Mouse (Mus musculus) ES-Bruce4 (cell line): ENCODE measurements around the gene Tmf1. TPM values are rescaled to one million over a fixed set of nuclear protein-coding genes. Genes with fewer than 3 reads are reported as not detected.

Experiments
- H3K27ac ChIP-seq: 2 replicates; pipeline ENCODE4 v1.5.1; 2012; ENCODE audit warnings: low read length, inconsistent platforms; ENCODE audit not compliant: insufficient read depth
- H3K27me3 ChIP-seq: 2 replicates; pipeline ENCODE4 v1.6.1; 2012; ENCODE audit warnings: mild to moderate bottlenecking, low read length, inconsistent platforms; ENCODE audit not compliant: control insufficient read depth, poor library complexity, insufficient read depth, severe bottlenecking
- H3K36me3 ChIP-seq: 2 replicates; pipeline ENCODE4 v1.6.1; 2012; ENCODE audit warnings: inconsistent platforms, mild to moderate bottlenecking, low read length, moderate library complexity; ENCODE audit not compliant: control insufficient read depth, poor library complexity, insufficient read depth, severe bottlenecking
- H3K4me1 ChIP-seq: one replicate; pipeline ENCODE4 v1.8.1; 2011; ENCODE audit warnings: low read length; ENCODE audit not compliant: control insufficient read depth, insufficient read depth
- H3K4me3 ChIP-seq: 2 replicates; pipeline ENCODE4 v1.5.1; 2011; ENCODE audit warnings: low read depth, mild to moderate bottlenecking, low read length
- H3K9ac ChIP-seq: 2 replicates; pipeline ENCODE4 v1.6.1; 2012; ENCODE audit warnings: low read depth, mild to moderate bottlenecking, inconsistent platforms; ENCODE audit not compliant: poor library complexity, severe bottlenecking
- H3K9me3 ChIP-seq: replicated peaks from 2 replicates; pipeline ENCODE4 v1.6.1; 2012; ENCODE audit warnings: mild to moderate bottlenecking, low read length, inconsistent platforms; ENCODE audit not compliant: control insufficient read depth, poor library complexity, insufficient read depth, severe bottlenecking
- CTCF ChIP-seq: IDR thresholded peaks from one replicate; pipeline ENCODE4 v1.8.1; 2011; ENCODE audit warnings: low read depth, low read length
- EP300 ChIP-seq: IDR thresholded peaks from 2 replicates; pipeline ENCODE4 v1.6.1; 2011; ENCODE audit warnings: low read depth, low read length; ENCODE audit not compliant: insufficient read depth
- POLR2A ChIP-seq: IDR thresholded peaks from one replicate; pipeline ENCODE4 v1.8.1; 2011; ENCODE audit warnings: low read length; ENCODE audit not compliant: insufficient read depth
- polyA plus RNA-seq: library from polyadenylated mRNA; stranded (reverse); fragments of >200 nt; gene quantifications from 2 replicates; pipeline ENCODE4 v1.2.4, GENCODE M21; 2011; ENCODE audit warnings: low read depth; ENCODE audit not compliant: missing spikeins, insufficient read depth, insufficient read length

Gene Tmf1
- polyA plus RNA-seq, 1 experiment: 52.4 TPM

GRCm38 (mm10) chr6:97175716-97176115 lies 3.2 kb downstream of the Tmf1 start:
- TF ChIP-seq EP300 (no peak), POLR2A (no peak), CTCF (no peak)
- no peak overlapping the region for H3K27ac ChIP-seq
- H3K9ac ChIP-seq: no peak overlapping the region
- H3K4me3 ChIP-seq: no peak overlapping the region
- H3K36me3 ChIP-seq: peaks cover 20% of the 10 kb centered on the region
- no peaks in the 10 kb centered on the region for H3K27me3 ChIP-seq
- H3K9me3 ChIP-seq: no peaks in the 10 kb centered on the region
- no peaks in the 10 kb centered on the region for H3K4me1 ChIP-seq

GRCm38 (mm10) chr6:97150156-97150555 lies 28.8 kb downstream of the Tmf1 start:
- Histone ChIP-seq H3K27ac (no peak overlapping the region; the same call in 1 of the 2 replicates), H3K9me3 (no peaks in the 10 kb centered on the region), H3K4me3 (no peak overlapping the region), H3K9ac (no peak overlapping the region), H3K36me3 (no peaks in the 10 kb centered on the region), H3K27me3 (no peaks in the 10 kb centered on the region), H3K4me1 (no peaks in the 10 kb centered on the region)
- TF ChIP-seq EP300 (no peak), CTCF (no peak), POLR2A (no peak)

DNA sequence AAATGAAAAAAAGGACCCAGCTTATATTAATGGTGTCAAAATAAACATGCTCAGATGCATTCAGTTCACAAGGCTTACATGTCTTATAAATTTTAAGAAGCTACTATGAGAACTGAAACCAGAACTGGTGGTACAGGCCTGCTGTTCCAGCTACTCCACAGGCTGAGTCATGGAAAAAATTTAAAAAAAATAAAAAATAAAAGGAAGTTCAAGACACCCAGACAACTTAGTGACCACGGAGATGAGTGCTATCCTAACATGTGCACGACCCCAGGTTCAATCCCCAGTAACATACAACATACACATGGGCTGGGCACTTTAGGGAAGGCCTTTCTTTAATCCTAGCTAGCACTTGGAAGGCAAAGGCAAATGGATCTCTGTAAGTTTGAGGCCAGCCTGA lies 29.2 kb downstream of the Tmf1 start:
- Histone ChIP-seq H3K9me3 (no peaks in the 10 kb centered on the region), H3K4me1 (no peaks in the 10 kb centered on the region), H3K27ac (no peak overlapping the region), H3K4me3 (no peak overlapping the region), H3K36me3 (no peaks in the 10 kb centered on the region), H3K9ac (no peak overlapping the region), H3K27me3 (no peaks in the 10 kb centered on the region)
- TF ChIP-seq EP300 (no peak), CTCF (no peak), POLR2A (no peak)

DNA sequence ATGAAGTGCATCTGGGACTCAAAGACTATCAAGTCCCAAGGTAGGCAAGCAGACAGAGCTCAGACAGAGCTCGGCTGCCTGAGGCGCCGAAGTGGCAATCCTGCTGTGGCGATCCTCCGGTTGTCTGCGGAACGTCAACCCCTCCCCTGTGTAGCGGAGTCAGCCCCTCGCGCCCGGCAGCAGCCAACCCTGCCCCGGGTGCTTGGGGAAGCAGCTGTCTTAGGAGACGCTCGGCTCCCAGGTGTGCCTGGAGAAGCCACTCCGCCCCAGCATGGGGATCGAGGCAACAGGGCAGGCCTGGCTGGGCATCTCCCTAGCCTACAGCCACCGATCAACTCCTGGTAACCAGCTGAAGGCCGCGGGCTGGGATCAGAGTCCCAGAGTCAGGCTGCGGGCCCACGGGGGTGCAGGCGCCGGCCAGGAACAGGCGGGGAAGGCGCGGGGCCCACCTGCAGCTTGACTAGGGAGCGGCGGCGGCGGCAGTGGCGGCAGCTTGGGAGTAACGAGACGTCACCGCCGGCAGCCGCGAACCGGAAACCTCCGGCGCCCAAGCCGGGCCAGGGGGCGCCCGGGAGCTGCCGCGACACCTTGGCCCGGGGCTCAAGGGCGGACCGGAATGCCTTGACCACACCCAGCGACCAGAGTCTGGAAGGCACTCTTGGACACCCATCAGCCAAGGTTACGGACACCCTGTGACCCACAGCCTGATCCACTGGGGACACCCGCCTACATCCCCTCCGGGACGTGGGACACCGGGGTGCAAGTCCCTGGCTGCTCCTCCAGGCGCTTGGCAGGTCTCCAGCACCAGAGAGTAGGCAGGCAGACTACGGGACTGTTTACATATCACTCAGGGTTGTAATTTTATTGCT lies 30.3 kb downstream of the Tmf1 start, which contains the start of gene Eogt:
Gene Eogt, minus strand, starts transcription at position 800 of the 869 bp plus-strand sequence.
- Histone ChIP-seq H3K9me3 (no peaks in the 10 kb centered on the region), H3K36me3 (no peaks in the 10 kb centered on the region), H3K4me3 (peak within 1 kb of the TSS; percentile 76), H3K9ac (peak within 1 kb of the TSS; percentile 88), H3K27ac (peak within 1 kb of the TSS; percentile 74), H3K4me1 (no peaks in the 10 kb centered on the region), H3K27me3 (no peaks in the 10 kb centered on the region)
- TF ChIP-seq POLR2A (no peak), CTCF (peak; percentile 7), EP300 (peak; percentile 60; the same call in 1 of the 2 replicates)

DNA sequence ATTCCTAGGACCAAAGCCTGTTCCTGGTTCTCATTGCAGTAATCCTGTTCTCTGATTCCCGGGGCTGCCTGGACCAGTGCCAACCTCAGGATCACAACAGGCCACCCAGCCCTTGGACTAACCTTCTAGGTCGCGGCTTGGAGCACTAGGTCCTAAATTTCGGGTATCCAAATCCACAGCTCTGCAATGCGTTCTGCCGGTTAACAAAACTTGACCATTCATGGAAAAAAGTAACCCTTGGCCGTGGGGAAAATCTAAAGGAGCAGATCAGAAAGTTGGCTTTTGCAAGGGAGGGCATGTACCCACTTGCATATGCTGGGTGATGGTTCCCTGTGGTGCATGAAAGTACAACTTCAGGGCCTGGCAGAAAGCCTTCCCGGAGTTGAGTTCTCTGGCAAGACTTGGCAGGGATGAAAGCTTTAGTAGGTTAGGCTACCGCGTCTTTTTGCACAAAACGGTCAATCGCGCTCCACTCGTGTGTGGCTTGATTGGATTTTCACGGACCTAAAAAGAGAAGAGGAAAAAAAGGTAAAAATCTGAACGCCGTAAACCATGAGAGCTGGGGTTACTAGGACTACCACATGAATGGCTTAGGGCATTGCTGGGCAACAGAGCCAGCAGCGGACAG lies 31.1 kb downstream of the Tmf1 start:
- H3K27me3 ChIP-seq: no peaks in the 10 kb centered on the region
- no peaks in the 10 kb centered on the region for H3K4me1 ChIP-seq
- no peaks in the 10 kb centered on the region for H3K36me3 ChIP-seq
- peak overlapping the region; percentile 74 for H3K27ac ChIP-seq
- H3K9me3 ChIP-seq: no peaks in the 10 kb centered on the region
- peak overlapping the region; percentile 76 for H3K4me3 ChIP-seq
- TF ChIP-seq CTCF: no peak
- TF ChIP-seq EP300: no peak
- TF ChIP-seq POLR2A: no peak
- H3K9ac ChIP-seq: peak overlapping the region; percentile 88

GRCm38 (mm10) chr6:97145156-97145555 lies 33.8 kb downstream of the Tmf1 start:
- TF ChIP-seq POLR2A (no peak), CTCF (no peak), EP300 (no peak)
- no peaks in the 10 kb centered on the region for H3K36me3 ChIP-seq
- no peak overlapping the region for H3K9ac ChIP-seq
- no peaks in the 10 kb centered on the region for H3K27me3 ChIP-seq
- H3K9me3 ChIP-seq: no peaks in the 10 kb centered on the region
- H3K27ac ChIP-seq: no peak overlapping the region
- H3K4me3 ChIP-seq: no peak overlapping the region
- no peaks in the 10 kb centered on the region for H3K4me1 ChIP-seq
